Mouse (Mus musculus) heart, adult 2 months (tissue): ENCODE data around the gene Ktn1.

ENCODE experiments used
- CTCF ChIP-seq: fragments of 200-600 bp; IDR thresholded peaks from 2 replicates; pipeline ENCODE4 v1.8.1; 2022; ENCODE audit warnings: antibody characterized with exemption, mild to moderate bottlenecking, moderate library complexity
- EP300 ChIP-seq: fragments of 200-500 bp; IDR thresholded peaks from 2 replicates; pipeline ENCODE4 v1.6.1; 2011; ENCODE audit warnings: low read depth, low read length, control low read depth; ENCODE audit not compliant: insufficient read depth
- POLR2A ChIP-seq: fragments of 200-500 bp; IDR thresholded peaks from 2 replicates; pipeline ENCODE4 v1.6.1; 2011; ENCODE audit warnings: mild to moderate bottlenecking, low read depth, low read length, control low read depth; ENCODE audit not compliant: insufficient read depth

GRCm38 (mm10) chr14:47786112-47786511 is 137.9 kb downstream of the Ktn1 start:
- TF ChIP-seq POLR2A (no peak), CTCF (no peak), EP300 (no peak)
